Mouse (Mus musculus) bone marrow, adult 2 months (tissue): ENCODE data around the gene Sowahb.

Experiments
- CTCF ChIP-seq: fragments of 200-500 bp; IDR thresholded peaks from 2 replicates; pipeline ENCODE4 v1.5.1; 2011; ENCODE audit warnings: low read length, control low read depth; ENCODE audit not compliant: control insufficient read depth, insufficient read depth
- POLR2A ChIP-seq: fragments of 200-500 bp; IDR thresholded peaks from 2 replicates; pipeline ENCODE4 v1.6.1; 2011; ENCODE audit warnings: low read depth, mild to moderate bottlenecking, control low read depth, low read length, borderline replicate concordance; ENCODE audit not compliant: control insufficient read depth

DNA sequence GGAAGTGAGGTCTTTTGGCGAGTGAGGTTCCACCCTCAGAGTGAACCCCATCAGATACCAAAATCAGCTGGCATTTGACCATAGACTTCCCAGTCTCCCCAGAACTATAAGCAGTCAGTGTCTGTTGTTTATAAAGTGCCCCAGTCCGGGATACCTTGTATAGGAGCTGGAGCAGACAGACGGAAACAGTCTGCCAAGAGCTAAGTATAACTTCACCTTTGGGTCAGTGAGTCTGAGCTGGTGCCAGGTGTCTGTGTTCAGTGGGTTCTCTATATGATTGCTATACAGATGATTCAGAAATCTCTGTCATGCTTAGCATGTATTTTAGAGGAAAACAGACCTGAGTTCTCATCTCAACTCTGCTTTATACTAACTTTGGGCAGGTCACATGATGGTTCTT, 52.7 kb downstream of the Sowahb start:
- TF ChIP-seq CTCF = no peak
- no peak for TF ChIP-seq POLR2A
